Mouse (Mus musculus) lung, postnatal 36 days (tissue): Measurements from ENCODE around the gene Timeless.
"Not testable (repeated sequence)": the region's sequence is repeated elsewhere in the genome, so short reads cannot be mapped to it uniquely, and the experiment has no call there.

Source experiments
- DNase-seq: peaks from one replicate; pipeline ENCODE4 v3.0.0; 2022; ENCODE audit warnings: mixed read lengths

Gene Timeless

GRCm38 (mm10) chr10:128258953-128259352 lies 27.1 kb downstream of the Timeless start:
- peak; percentile 41 for DNase-seq

- DNase-seq: no peak
These were observed 28.1 kb downstream of the Timeless start for GRCm38 (mm10) chr10:128259946-128260345.

GRCm38 (mm10) chr10:128260376-128260775 lies 28.5 kb downstream of the Timeless start:
- DNase-seq: not testable (repeated sequence)

GRCm38 (mm10) chr10:128262300-128262699 lies 30.4 kb downstream of the Timeless start:
- DNase-seq: no peak

- no peak for DNase-seq
These were observed 31.8 kb downstream of the Timeless start for GRCm38 (mm10) chr10:128263393-128264310.

- DNase-seq: no peak
These were observed 36.5 kb downstream of the Timeless start, which contains the start of gene Apof for GRCm38 (mm10) chr10:128268371-128268770. Apof (plus strand) TSS chr10:128268671.

GRCm38 (mm10) chr10:128269206-128269910 lies 37.5 kb downstream of the Timeless start:
- no peak for DNase-seq

GRCm38 (mm10) chr10:128270287-128270841 lies 38.5 kb downstream of the Timeless start, which contains the start of gene Stat2:
Stat2 (plus strand) TSS chr10:128270559.
- peak; percentile 99 for DNase-seq

GRCm38 (mm10) chr10:128270866-128271265 lies 39.0 kb downstream of the Timeless start:
- no peak for DNase-seq

- peak; percentile 62 for DNase-seq
These were observed 40.0 kb downstream of the Timeless start for GRCm38 (mm10) chr10:128271883-128272282.

- not testable (repeated sequence) for DNase-seq
These were observed 41.1 kb downstream of the Timeless start for GRCm38 (mm10) chr10:128272819-128273439.

- not testable (repeated sequence) for DNase-seq
These were observed 43.5 kb downstream of the Timeless start for GRCm38 (mm10) chr10:128275374-128275773.

GRCm38 (mm10) chr10:128278158-128278557 lies 46.3 kb downstream of the Timeless start:
- no peak for DNase-seq

GRCm38 (mm10) chr10:128280943-128281342 lies 49.1 kb downstream of the Timeless start:
- no peak for DNase-seq

- no peak for DNase-seq
These were observed 49.8 kb downstream of the Timeless start for GRCm38 (mm10) chr10:128281682-128282081.

GRCm38 (mm10) chr10:128282886-128283450 lies 51.1 kb downstream of the Timeless start:
- no peak for DNase-seq

- peak; percentile 80 for DNase-seq
These were observed 52.0 kb downstream of the Timeless start for GRCm38 (mm10) chr10:128283604-128284579.

- DNase-seq: peak; percentile 10
These were observed 58.7 kb downstream of the Timeless start for GRCm38 (mm10) chr10:128290594-128290993.

GRCm38 (mm10) chr10:128296370-128297090 lies 64.7 kb downstream of the Timeless start:
- no peak for DNase-seq

GRCm38 (mm10) chr10:128297221-128297620 lies 65.4 kb downstream of the Timeless start:
- DNase-seq: no peak
